Mouse (Mus musculus) mesoderm, embryonic 11.5 days (tissue): ENCODE data around the gene Ubr2.
A peak's percentile ranks its signal among the peaks of the same experiment; 100 is the strongest.

Experiments
- DNase-seq: peaks from one replicate; pipeline ENCODE4 v3.0.0-alpha.2; 2012; ENCODE audit warnings: low read depth, low spot score

Gene Ubr2

DNA sequence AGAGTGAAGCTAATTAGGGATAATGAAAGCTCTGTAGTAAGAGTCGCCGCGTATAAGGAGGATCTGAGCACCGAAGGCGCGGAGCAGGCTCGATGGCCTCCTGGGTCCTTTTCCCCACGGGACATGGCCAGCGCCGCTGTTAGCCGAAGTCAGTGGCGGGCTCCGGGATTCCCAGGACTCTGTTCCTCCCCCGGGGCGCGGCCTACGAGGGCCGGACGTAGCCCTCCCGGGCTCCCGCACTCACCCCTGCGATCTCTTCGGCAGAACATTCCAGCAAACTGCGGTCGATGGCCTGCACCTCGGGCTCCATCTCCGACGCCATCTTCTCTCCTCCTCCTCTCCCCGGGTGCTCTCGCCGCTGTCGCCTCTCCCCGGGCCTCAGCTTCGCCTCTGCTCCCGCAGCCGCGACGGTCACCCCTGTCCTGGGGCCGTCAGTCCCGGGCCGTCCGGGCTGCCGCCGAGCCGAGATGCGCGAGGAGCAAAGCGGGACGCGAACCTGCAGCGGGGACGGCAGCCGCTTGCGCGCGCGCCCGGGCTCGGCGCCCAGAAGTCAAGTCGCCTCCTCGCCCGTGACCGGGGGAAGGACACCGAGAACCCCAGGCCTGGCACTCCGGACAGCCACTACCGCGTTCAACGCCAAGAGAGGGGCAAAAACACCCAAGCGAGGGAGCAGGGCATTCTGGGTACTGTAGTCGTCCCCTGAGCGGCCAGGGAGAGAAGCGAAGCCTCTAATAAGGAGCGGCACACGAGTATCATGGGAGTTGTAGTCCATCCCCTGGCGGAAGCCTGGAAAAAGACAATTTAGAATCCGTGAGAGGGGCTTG, at the start of gene Ubr2:
Ubr2 (minus strand) TSS at position 659 of the 824 bp plus-strand sequence.
- peak; percentile 96 for DNase-seq

- peak; percentile 41 for DNase-seq
Observed at GRCm38 (mm10) chr17:47059836-47060360, 49.5 kb upstream of the Ubr2 start.

- no peak for DNase-seq
Observed at GRCm38 (mm10) chr17:47057966-47058365, 47.6 kb upstream of the Ubr2 start.

DNA sequence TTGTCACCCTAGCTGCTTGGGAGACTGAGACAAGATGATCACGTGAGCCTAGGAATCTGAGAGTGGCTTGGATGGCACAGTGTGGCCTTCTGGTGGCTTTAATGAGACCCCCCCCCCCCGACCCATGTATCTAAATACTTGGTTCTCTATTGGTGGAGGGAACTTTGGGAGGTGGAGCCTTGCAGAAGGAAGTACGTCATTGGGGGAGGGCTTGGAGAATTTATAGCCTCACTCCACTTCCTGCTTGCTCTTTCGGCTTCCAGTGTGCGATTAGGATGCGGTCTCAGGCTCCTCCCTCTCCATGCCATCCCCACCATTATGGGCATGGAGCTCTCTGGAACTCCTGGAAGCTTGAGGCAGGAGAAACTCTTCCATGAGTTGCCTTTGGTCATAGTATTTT, 46.1 kb upstream of the Ubr2 start:
- DNase-seq = no peak

GRCm38 (mm10) chr17:47055121-47055520, 44.8 kb upstream of the Ubr2 start:
- no peak for DNase-seq

- no peak for DNase-seq
Observed at GRCm38 (mm10) chr17:47054613-47055012, 44.3 kb upstream of the Ubr2 start.

- no peak for DNase-seq
Observed at GRCm38 (mm10) chr17:47050678-47051077, 40.3 kb upstream of the Ubr2 start.

GRCm38 (mm10) chr17:47042866-47043265, 32.5 kb upstream of the Ubr2 start:
- DNase-seq = no peak

GRCm38 (mm10) chr17:47038844-47039803, 28.8 kb upstream of the Ubr2 start:
- peak; percentile 77 for DNase-seq

DNA sequence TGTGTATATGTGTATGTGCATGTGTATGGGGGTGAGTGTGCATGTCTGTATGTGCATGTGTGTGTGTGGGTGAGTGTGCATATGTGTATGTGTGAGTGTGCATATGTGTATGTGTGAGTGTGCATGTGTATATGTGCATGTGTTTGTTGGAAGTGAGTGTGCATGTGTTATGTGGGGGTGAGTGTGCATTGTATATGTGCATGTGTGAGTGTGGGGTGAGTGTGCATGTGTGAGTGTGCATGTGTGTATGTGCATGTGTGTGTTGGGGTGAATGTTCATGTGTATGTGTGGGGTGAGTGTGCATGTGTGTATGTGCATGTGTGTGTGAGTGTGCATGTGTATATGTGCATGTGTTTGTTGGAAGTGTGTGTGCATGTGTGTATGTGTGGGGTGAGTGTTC, 24.2 kb upstream of the Ubr2 start:
- DNase-seq = no peak

DNA sequence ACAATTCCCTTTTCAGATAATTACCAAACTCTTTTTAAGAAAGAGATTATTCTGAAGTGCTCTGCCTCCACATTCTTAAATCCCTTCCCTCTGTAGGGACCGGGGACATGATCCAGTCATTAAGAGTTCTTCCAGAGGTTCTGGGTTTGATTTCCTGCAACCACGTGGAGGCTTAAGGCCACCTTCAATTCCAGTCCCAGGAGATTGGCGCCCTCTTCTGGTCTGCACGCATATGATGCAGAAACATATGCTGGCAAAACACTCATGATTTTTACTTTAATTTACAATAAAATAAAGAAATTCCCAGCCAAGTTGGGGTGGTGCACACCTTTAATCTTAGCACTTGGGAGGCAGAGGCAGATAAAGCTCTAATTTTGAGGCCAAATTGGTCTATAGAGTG, 23.3 kb upstream of the Ubr2 start:
- peak; percentile 63 for DNase-seq

GRCm38 (mm10) chr17:47024805-47025204, 14.4 kb upstream of the Ubr2 start:
- no peak for DNase-seq

DNA sequence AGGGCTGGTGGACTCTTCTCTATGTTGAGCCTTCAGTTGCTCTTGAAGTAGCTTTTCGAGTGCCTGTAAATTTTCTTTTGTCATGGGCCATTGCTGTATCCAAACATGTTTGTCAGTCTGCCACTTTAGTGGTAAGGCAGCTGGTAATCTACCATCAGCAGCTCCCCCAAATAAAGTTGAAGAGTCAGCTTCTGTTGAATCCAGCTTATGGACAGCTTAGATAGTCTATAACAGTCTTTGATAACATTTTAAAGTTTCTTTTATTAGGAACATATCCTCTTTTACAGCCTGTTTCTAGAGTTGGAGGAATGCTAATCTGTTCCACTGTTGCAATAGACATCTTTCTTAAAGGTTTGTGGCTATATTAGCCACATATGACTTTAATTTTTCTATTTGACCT, 13.0 kb upstream of the Ubr2 start:
- no peak for DNase-seq

- DNase-seq = no peak
Observed at GRCm38 (mm10) chr17:47012896-47013295, 2.5 kb upstream of the Ubr2 start.

DNA sequence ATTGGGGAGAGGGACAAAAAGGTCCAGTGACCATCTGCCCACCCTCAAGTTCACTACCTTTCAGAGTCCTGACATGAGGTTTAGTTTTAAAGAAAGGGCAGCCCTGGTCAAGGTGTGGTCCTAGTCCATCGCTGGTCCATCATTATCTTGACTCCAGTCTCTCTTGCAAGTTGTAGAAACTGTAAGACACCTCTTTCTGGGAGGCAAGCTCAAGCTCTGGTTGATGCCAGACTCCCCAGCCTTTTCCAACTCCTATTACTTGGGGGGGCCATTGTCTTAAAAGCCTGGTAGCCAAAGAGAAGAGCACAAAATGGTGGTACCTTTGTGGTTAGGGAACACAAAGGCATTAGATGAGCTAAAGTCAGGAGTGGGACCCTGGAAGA, 1.3 kb upstream of the Ubr2 start:
- DNase-seq = no peak

- DNase-seq = peak; percentile 79
Observed at GRCm38 (mm10) chr17:47010722-47011660, 635 bp upstream of the Ubr2 start.

DNA sequence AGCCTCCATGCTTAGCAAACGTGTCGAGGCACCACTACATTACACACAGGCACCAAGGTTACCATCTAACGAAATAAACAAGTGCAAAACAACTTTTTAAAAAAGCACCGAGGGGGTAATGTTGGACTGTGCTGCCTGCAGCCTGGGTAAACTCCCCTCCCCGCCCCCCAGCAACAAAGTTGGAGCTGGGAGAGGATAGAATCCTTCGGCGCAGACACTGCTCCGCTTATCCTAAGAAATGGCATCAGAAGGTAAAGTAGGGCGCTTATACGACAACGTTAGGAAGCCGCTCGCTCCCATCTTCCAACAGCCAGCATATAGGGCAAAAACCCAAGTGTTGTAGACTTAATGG, 834 bp downstream of the Ubr2 start:
- peak; percentile 11 for DNase-seq

GRCm38 (mm10) chr17:47009016-47009415, 1.3 kb downstream of the Ubr2 start:
- no peak for DNase-seq

DNA sequence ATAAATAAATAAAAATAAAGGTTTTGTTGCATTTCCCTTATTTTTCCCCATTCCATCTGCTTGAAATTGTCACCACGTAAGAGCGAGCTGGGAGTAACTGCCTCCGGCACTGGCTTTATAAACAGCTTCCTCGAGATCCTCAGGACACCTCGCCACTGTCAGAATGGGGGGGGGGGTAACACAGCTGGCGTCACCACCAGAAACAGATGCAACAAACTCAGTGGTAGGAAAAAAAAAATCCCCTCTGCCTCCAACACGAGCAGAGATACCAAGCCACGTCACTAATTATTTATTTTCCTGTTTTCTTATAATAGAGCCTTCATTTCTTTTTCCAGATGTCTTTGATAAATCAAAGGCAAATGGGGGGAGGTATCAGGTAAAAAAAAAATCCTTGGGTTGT, 1.9 kb downstream of the Ubr2 start:
- DNase-seq = no peak

GRCm38 (mm10) chr17:47006741-47007140, 3.6 kb downstream of the Ubr2 start:
- no peak for DNase-seq

DNA sequence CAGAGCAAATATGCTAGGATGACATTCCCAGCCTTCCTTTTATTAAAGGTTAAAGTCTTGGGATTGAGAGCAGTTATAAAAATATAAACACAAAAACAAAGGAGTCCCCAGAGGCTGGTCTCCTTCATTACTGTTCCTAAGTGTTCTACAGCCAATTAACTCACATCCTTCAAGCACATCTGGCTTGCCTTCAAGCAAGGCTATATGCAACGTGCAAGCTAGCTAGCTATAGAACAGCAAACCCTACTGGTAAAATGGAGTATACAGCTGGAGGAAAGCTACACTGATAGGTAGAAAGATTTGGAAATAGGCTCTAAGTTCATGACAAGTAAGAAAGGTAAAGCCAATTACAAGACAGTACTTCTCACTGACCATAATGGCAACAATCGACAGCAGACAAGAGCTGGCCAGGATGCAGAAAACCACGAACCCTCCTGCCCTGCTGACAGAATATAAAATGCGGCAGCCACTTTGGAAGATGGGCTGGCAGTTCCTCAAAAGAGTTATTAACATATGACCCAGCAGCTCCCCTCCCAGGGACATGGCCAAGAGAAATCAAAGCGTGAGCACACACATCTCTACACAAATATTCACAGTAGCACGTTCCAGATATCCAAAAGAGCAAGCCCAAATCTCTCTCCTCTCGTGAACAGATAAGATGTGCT, 4.5 kb downstream of the Ubr2 start:
- no peak for DNase-seq
